Mouse (Mus musculus) C2C12 (cell line): ENCODE results near the gene Foxd1.

ENCODE experiments used
- CEBPB ChIP-seq: IDR thresholded peaks from one replicate; pipeline ENCODE4 v1.6.1; 2011; ENCODE audit warnings: low read depth, mild to moderate bottlenecking, control low read depth, moderate library complexity
- CTCF ChIP-seq: IDR thresholded peaks from one replicate; pipeline ENCODE4 v1.5.1; 2011; ENCODE audit not compliant: control insufficient read depth, insufficient read depth, insufficient read length
- MAX ChIP-seq: IDR thresholded peaks from one replicate; pipeline ENCODE4 v1.6.1; 2011; ENCODE audit warnings: mild to moderate bottlenecking, control low read depth
- MYOD1 ChIP-seq: IDR thresholded peaks from one replicate; pipeline ENCODE4 v1.6.1; 2011; ENCODE audit warnings: low read depth; ENCODE audit not compliant: control insufficient read depth, insufficient read length
- MYOG ChIP-seq: IDR thresholded peaks from one replicate; pipeline ENCODE4 v1.6.1; 2011; ENCODE audit not compliant: control insufficient read depth, insufficient read length; ENCODE audit errors: extremely low read depth
- USF1 ChIP-seq: IDR thresholded peaks from one replicate; pipeline ENCODE4 v1.6.1; 2011; ENCODE audit warnings: low read depth, mild to moderate bottlenecking, control low read depth, moderate library complexity

DNA sequence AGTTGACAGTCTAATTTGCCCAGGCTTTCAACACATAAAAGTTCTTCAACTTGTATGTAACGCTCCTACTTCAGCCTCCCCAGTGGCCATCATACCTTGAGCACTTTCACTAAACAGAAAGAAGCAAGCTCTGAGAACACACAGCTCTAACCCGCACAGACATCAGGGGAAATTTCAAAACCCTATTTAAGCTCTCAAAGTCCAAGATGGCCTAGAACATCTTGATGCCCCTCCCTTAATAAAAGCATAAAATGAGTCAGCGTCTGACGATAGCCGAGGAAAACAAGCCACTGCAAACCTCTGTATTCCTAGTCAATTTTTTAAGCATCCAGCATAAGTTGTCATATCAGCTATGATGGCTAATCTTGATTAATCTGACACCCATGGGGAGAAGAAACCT, 42.4 kb upstream of the Foxd1 start:
- TF ChIP-seq CTCF: no peak
- TF ChIP-seq CEBPB: no peak
- TF ChIP-seq USF1: no peak
- TF ChIP-seq MAX: no peak
- no peak for TF ChIP-seq MYOD1
- no peak for TF ChIP-seq MYOG
